Mouse (Mus musculus) MEL (cell line): ENCODE measurements around the gene Camkk2. TPM values are rescaled to one million over a fixed set of nuclear protein-coding genes. Genes with fewer than 3 reads are reported as not detected.

Source experiments
- polyA plus RNA-seq, 2 experiments: library from polyadenylated mRNA; stranded (reverse) in 1 of 2; unstranded in 1 of 2; fragments of >175 nt in 1 of 2; fragments of >200 nt in 1 of 2; gene quantifications; 2 replicates each; pipeline versions ENCODE4 v1.2.1 to v1.2.4; 2012; ENCODE audit warnings: low replicate concordance in 2 of 2, low read depth in 1 of 2; ENCODE audit not compliant: insufficient read length in 2 of 2, insufficient read depth in 1 of 2, missing spikeins in 1 of 2
- total RNA-seq: library from RNA; depleted of rRNA; stranded (reverse); fragments of 300-350 nt; gene quantifications from 2 replicates; pipeline ENCODE4 v1.2.3, GENCODE M21; 2012; rRNA removed

The Camkk2 gene
- total and polyA plus RNA-seq, 3 experiments: 23.7 to 24.8 TPM; not detected in 1

Other genes with a start within 250 kb of the Camkk2 start
- 1.5 TPM in 2 replicates for gene Ift81, start 164.9 kb downstream of the Camkk2 start, total RNA-seq
- gene Ift81, start 164.9 kb downstream of the Camkk2 start, polyA plus RNA-seq: 1 to 10 TPM in 1 of 2 experiments, not detected in 1; 1.9 TPM
- gene P2rx7, start 135.5 kb downstream of the Camkk2 start, total RNA-seq: 25.3 and 29.3 TPM in 2 replicates
- 100 to 1,000 TPM in 1 of 2 experiments, 10 to 100 TPM in 1; 40.8 to 254 TPM for gene P2rx7, start 135.5 kb downstream of the Camkk2 start, polyA plus RNA-seq
- 14.7 and 15.2 TPM in 2 replicates for gene P2rx4, start 71.9 kb downstream of the Camkk2 start, total RNA-seq
- 10 to 100 TPM in 1 of 2 experiments, not detected in 1; 30.9 TPM for gene P2rx4, start 71.9 kb downstream of the Camkk2 start, polyA plus RNA-seq
- gene Anapc5, start 41.9 kb upstream of the Camkk2 start, total RNA-seq: 244 and 262 TPM in 2 replicates
- gene Anapc5, start 41.9 kb upstream of the Camkk2 start, polyA plus RNA-seq: 100 to 1,000 TPM in 1 of 2 experiments, not detected in 1; 390 TPM
- gene Rnf34, start 70.6 kb upstream of the Camkk2 start, total RNA-seq: 13.9 and 14.8 TPM in 2 replicates
- 10 to 100 TPM in 1 of 2 experiments, not detected in 1; 27.4 TPM for gene Rnf34, start 70.6 kb upstream of the Camkk2 start, polyA plus RNA-seq
- gene Kdm2b, start 210.4 kb upstream of the Camkk2 start, total RNA-seq: 24.8 and 29.2 TPM in 2 replicates
- 10 to 100 TPM in 1 of 2 experiments, not detected in 1; 48.9 TPM for gene Kdm2b, start 210.4 kb upstream of the Camkk2 start, polyA plus RNA-seq
- 4.5 and 4.7 TPM in 2 replicates for gene Orai1, start 235.7 kb upstream of the Camkk2 start, total RNA-seq
- 10 to 100 TPM in 1 of 2 experiments, not detected in 1; 13.3 TPM for gene Orai1, start 235.7 kb upstream of the Camkk2 start, polyA plus RNA-seq